Mouse (Mus musculus) CH12.LX (cell line): ENCODE measurements around the gene Teddm1b. TPM values are rescaled to one million over a fixed set of nuclear protein-coding genes. Genes with fewer than 3 reads are reported as not detected.
A peak's percentile ranks its signal among the peaks of the same experiment; 100 is the strongest.
"Not testable (repeated sequence)": the region's sequence is repeated elsewhere in the genome, so short reads cannot be mapped to it uniquely, and the experiment has no call there.

Source experiments
- DNase-seq: peaks from one replicate; pipeline ENCODE4 v3.0.0-alpha.2; 2013; ENCODE audit errors: extremely low read depth
- H3K27ac ChIP-seq: 2 replicates; pipeline ENCODE4 v1.5.1; 2012; ENCODE audit warnings: low read depth, mild to moderate bottlenecking, control low read depth, moderate library complexity; ENCODE audit not compliant: insufficient read depth
- H3K27me3 ChIP-seq: replicated peaks from 2 replicates; pipeline ENCODE3; 2012; ENCODE audit warnings: inconsistent platforms
- H3K36me3 ChIP-seq, 2 experiments: replicated peaks in 1 of 2; 2 replicates each; pipeline versions ENCODE3 to v1.6.1; 2012; ENCODE audit warnings: inconsistent platforms in 1 of 2, low read length in 1 of 2, mild to moderate bottlenecking in 1 of 2, mixed read lengths in 1 of 2, moderate library complexity in 1 of 2; ENCODE audit not compliant: control insufficient read depth in 1 of 2, insufficient read depth in 1 of 2
- H3K4me1 ChIP-seq, 2 experiments: 2 replicates each; pipeline ENCODE4 v1.6.1; 2012; ENCODE audit warnings: inconsistent platforms in 1 of 2, moderate library complexity in 1 of 2; ENCODE audit not compliant: insufficient read depth in 2 of 2, control insufficient read depth in 1 of 2
- H3K4me2 ChIP-seq: 2 replicates; pipeline ENCODE4 v1.6.1; 2012; ENCODE audit warnings: low read depth, mild to moderate bottlenecking, control low read depth; ENCODE audit not compliant: poor library complexity, insufficient read depth, severe bottlenecking
- H3K4me3 ChIP-seq, 3 experiments: fragments of 150-350 bp in 1 of 3; sonication (generic) in 1 of 3; replicated peaks in 1 of 3; 2 replicates each; pipeline versions ENCODE3 to v1.5.1; 2011 to 2012; ENCODE audit warnings: low read depth in 2 of 3, low read length in 2 of 3, mild to moderate bottlenecking in 2 of 3, moderate library complexity in 2 of 3, control low read depth in 1 of 3, improper control_type of control experiment in 1 of 3, inconsistent platforms in 1 of 3, mixed read lengths in 1 of 3; ENCODE audit not compliant: poor library complexity in 1 of 3
- H3K79me2 ChIP-seq: replicated peaks from 2 replicates; pipeline ENCODE4 v1.6.1; 2012; ENCODE audit warnings: mild to moderate bottlenecking, moderate library complexity; ENCODE audit not compliant: control insufficient read depth, poor library complexity, insufficient read depth, severe bottlenecking; ENCODE audit errors: extremely low read depth
- H3K9ac ChIP-seq: 2 replicates; pipeline ENCODE4 v1.6.1; 2012; ENCODE audit warnings: low read depth, mild to moderate bottlenecking, control low read depth, moderate library complexity; ENCODE audit not compliant: insufficient read depth
- H3K9me3 ChIP-seq: replicated peaks from 2 replicates; pipeline ENCODE3; 2012; ENCODE audit warnings: low read length, inconsistent platforms, mixed read lengths
- CHD2 ChIP-seq: IDR thresholded peaks from 2 replicates; pipeline ENCODE4 v1.6.1; 2011; ENCODE audit warnings: low read length, improper control_type of control experiment
- CTCF ChIP-seq, 2 experiments: IDR thresholded peaks in 1 of 2; conservative IDR thresholded peaks in 1 of 2; 2 replicates each; pipeline ENCODE4 v1.5.1; 2011 to 2012; ENCODE audit warnings: low read depth in 2 of 2, low read length in 2 of 2, improper control_type of control experiment in 1 of 2, inconsistent platforms in 1 of 2, mild to moderate bottlenecking in 1 of 2, moderate library complexity in 1 of 2
- GABPA ChIP-seq: IDR thresholded peaks from 2 replicates; pipeline ENCODE4 v1.6.1; 2012; ENCODE audit warnings: low read depth, low read length, improper control_type of control experiment, inconsistent platforms; ENCODE audit not compliant: insufficient replicate concordance
- HCFC1 ChIP-seq: IDR thresholded peaks from 2 replicates; pipeline ENCODE4 v1.6.1; 2012; ENCODE audit warnings: low read depth, mild to moderate bottlenecking, inconsistent platforms, low read length, improper control_type of control experiment
- JUND ChIP-seq: conservative IDR thresholded peaks from 2 replicates; pipeline ENCODE4 v1.6.1; 2011; ENCODE audit warnings: low read depth, low read length, improper control_type of control experiment
- KAT2A ChIP-seq: IDR thresholded peaks from 2 replicates; pipeline ENCODE4 v1.6.1; 2012; ENCODE audit warnings: low read length, improper control_type of control experiment, inconsistent platforms; ENCODE audit not compliant: insufficient replicate concordance
- MAX ChIP-seq: IDR thresholded peaks from 2 replicates; pipeline ENCODE4 v1.6.1; 2011; ENCODE audit warnings: low read length, improper control_type of control experiment
- MAZ ChIP-seq: IDR thresholded peaks from 2 replicates; pipeline ENCODE4 v1.6.1; 2012; ENCODE audit warnings: low read depth, mild to moderate bottlenecking, inconsistent platforms, low read length, improper control_type of control experiment, moderate library complexity
- MXI1 ChIP-seq: IDR thresholded peaks from 2 replicates; pipeline ENCODE4 v1.6.1; 2011; ENCODE audit warnings: mild to moderate bottlenecking, low read depth, low read length, improper control_type of control experiment
- MYC ChIP-seq: IDR thresholded peaks from 2 replicates; pipeline ENCODE4 v1.6.1; 2011; ENCODE audit warnings: low read depth, mild to moderate bottlenecking, improper control_type of control experiment, low read length
- POLR2A ChIP-seq: IDR thresholded peaks from 2 replicates; pipeline ENCODE4 v1.6.1; 2011; ENCODE audit warnings: low read depth, mild to moderate bottlenecking, improper control_type of control experiment, low read length
- RAD21 ChIP-seq: IDR thresholded peaks from 2 replicates; pipeline ENCODE4 v1.6.1; 2011; ENCODE audit warnings: low read depth, mild to moderate bottlenecking, low read length, improper control_type of control experiment, moderate library complexity
- RCOR1 ChIP-seq: conservative IDR thresholded peaks from 2 replicates; pipeline ENCODE4 v1.6.1; 2012; ENCODE audit warnings: low read depth, mild to moderate bottlenecking, inconsistent platforms, low read length, improper control_type of control experiment
- SIN3A ChIP-seq: IDR thresholded peaks from 2 replicates; pipeline ENCODE4 v1.6.1; 2012; ENCODE audit warnings: low read length, improper control_type of control experiment, inconsistent platforms
- SMC3 ChIP-seq: IDR thresholded peaks from 2 replicates; pipeline ENCODE4 v1.6.1; 2011; ENCODE audit warnings: low read depth, low read length, improper control_type of control experiment
- TBP ChIP-seq: conservative IDR thresholded peaks from 2 replicates; pipeline ENCODE4 v1.6.1; 2011; ENCODE audit warnings: low read depth, low read length, improper control_type of control experiment
- TCF12 ChIP-seq: IDR thresholded peaks from 2 replicates; pipeline ENCODE4 v1.6.1; 2014; ENCODE audit warnings: low read depth, mild to moderate bottlenecking, inconsistent platforms, low read length, improper control_type of control experiment
- USF2 ChIP-seq: conservative IDR thresholded peaks from 2 replicates; pipeline ENCODE4 v1.6.1; 2011; ENCODE audit warnings: low read depth, low read length, improper control_type of control experiment
- ZC3H11A ChIP-seq: IDR thresholded peaks from 2 replicates; pipeline ENCODE4 v1.6.1; 2012; ENCODE audit warnings: low read depth, mild to moderate bottlenecking, inconsistent platforms, low read length, improper control_type of control experiment
- ZMIZ1 ChIP-seq: IDR thresholded peaks from 2 replicates; pipeline ENCODE4 v1.6.1; 2012; ENCODE audit warnings: low read depth, mild to moderate bottlenecking, inconsistent platforms, low read length, improper control_type of control experiment
- ZNF384 ChIP-seq: IDR thresholded peaks from 2 replicates; pipeline ENCODE4 v1.6.1; 2012; ENCODE audit warnings: low read depth, low read length, improper control_type of control experiment, inconsistent platforms
- dilution Hi-C: fragments of 300-500 bp; cut with MboI; formaldehyde crosslinking; loops from 2 replicates; pipeline ENCODE4 v1.14.3; 2020; ENCODE audit warnings: low sequenced_read_pairs; ENCODE audit not compliant: extremely low pct_unique_long_range_greater_than_20kb, extremely low pct_ligation_motif_present
- in situ Hi-C: fragments of 300-500 bp; cut with MboI; formaldehyde crosslinking; loops from 3 replicates; pipeline ENCODE4 v1.14.3; 2019; ENCODE audit warnings: low sequenced_read_pairs, low pct_ligation_motif_present, low pct_unique_long_range_greater_than_20kb, mixed read lengths
- polyA plus RNA-seq: library from polyadenylated mRNA; unstranded; fragments of >175 nt; gene quantifications from 2 replicates; pipeline ENCODE4 v1.2.1, GENCODE M21; 2012; ENCODE audit warnings: low read depth; ENCODE audit not compliant: insufficient read length
- total RNA-seq, 2 experiments: library from RNA; depleted of rRNA; stranded (reverse); fragments of 300-350 nt in 1 of 2; fragments of >200 nt in 1 of 2; gene quantifications; 2 replicates each; pipeline ENCODE4 v1.2.3; 2012 to 2014

Teddm1b gene
- total and polyA plus RNA-seq, 3 experiments: 0.10 TPM; not detected in 2

DNA sequence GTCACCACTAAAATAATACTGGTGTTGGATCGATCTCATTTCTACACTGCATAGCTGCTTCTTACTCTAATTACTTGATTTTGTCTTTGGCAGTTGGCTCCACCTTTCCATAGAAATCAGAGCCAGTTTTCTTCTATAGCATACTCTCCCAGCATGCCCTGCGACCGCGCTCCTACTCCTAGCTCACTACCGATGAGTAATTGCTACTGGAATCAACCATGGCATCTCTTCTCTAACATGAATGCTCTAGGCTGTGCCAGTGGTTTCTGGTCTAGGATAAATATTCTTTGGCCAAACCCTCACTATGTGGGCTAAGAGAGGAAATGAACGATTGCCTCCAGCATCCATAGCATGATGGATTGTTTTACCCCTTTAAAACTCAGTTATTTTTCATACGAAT, 27.7 kb upstream of the Teddm1b start:
- Histone ChIP-seq H3K9me3 (no peaks in the 10 kb centered on the region), H3K9ac (no peak overlapping the region), H3K4me1 (peaks cover 2 to 18% of the 10 kb centered on the region in 2 experiments; a peak in 3 of 4 replicates), H3K27me3 (no peaks in the 10 kb centered on the region), H3K4me3 (no peak overlapping the region), H3K36me3 (no peaks in the 10 kb centered on the region), H3K27ac (no peak overlapping the region), H3K79me2 (no peaks in the 10 kb centered on the region), H3K4me2 (peak overlapping the region; percentile 74; the same call in 1 of the 2 replicates)
- dilution Hi-C loops: no loop called here
- in situ Hi-C loops: no loop called here
- no peak for DNase-seq
- TF ChIP-seq TCF12 (no peak), ZNF384 (no peak), POLR2A (no peak), CTCF (conservative IDR thresholded peaks at IDR 0.05 in 1 of 2, IDR thresholded peaks at IDR 0.05 in 1 of 2; ENCODE audit: low read depth in 2 of 2, low read length in 2 of 2) (no peak), JUND (no peak), USF2 (no peak), HCFC1 (no peak), CHD2 (no peak), MXI1 (no peak), MAZ (no peak), ZC3H11A (no peak), GABPA (no peak), MYC (no peak), RCOR1 (no peak), TBP (no peak)

- Histone ChIP-seq H3K9me3 (no peaks in the 10 kb centered on the region), H3K9ac (no peak overlapping the region), H3K79me2 (no peaks in the 10 kb centered on the region), H3K27me3 (no peaks in the 10 kb centered on the region), H3K4me3 (no peak overlapping the region), H3K4me2 (peak overlapping the region; percentile 74), H3K36me3 (no peaks in the 10 kb centered on the region), H3K27ac (no peak overlapping the region), H3K4me1 (peaks cover 2 to 17% of the 10 kb centered on the region in 2 experiments; a peak in 3 of 4 replicates)
- in situ Hi-C loops (no loop called here), dilution Hi-C loops (no loop called here)
- TF ChIP-seq SMC3: peak; percentile 64
- peak; percentile 79 to 84 for TF ChIP-seq CTCF (conservative IDR thresholded peaks at IDR 0.05 in 1 of 2, IDR thresholded peaks at IDR 0.05 in 1 of 2; ENCODE audit: low read depth in 2 of 2, low read length in 2 of 2)
- no peak for TF ChIP-seq GABPA
- TF ChIP-seq RAD21: peak; percentile 89
- TF ChIP-seq SIN3A: peak; percentile 57; the same call in 1 of the 2 replicates
- no peak for TF ChIP-seq ZMIZ1
- TF ChIP-seq MYC: peak; percentile 96
- peak; percentile 74 for TF ChIP-seq MAX
- TF ChIP-seq KAT2A: no peak
- peak; percentile 58 for DNase-seq
Measured at GRCm38 (mm10) chr1:153846867-153847266, 27.3 kb upstream of the Teddm1b start.

DNA sequence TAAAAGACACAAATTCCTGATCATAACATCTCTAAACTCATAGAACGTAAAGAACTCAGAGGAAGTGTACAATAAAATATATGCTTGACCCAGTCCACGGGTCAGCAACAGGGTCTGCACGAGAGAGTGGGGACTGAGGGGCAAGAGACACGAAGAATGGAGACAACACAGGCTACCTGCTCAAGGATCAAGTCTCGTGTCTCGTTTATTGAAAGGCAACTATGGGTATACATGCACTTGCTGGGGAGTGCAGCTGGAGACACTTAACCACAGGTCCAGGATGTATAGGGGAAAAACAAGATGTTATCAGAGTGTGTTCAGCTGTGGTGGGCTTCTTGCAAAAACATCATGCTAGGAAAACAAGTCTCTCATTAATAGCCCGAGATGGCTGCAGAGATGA, 21.4 kb upstream of the Teddm1b start:
- DNase-seq, dilution Hi-C loops: not testable (repeated sequence)

More for the DNA sequence above, 21.4 kb upstream of the Teddm1b start:
- H3K9me3 ChIP-seq, H3K79me2 ChIP-seq, H3K4me2 ChIP-seq, H3K4me3 ChIP-seq, H3K36me3 ChIP-seq, H3K9ac ChIP-seq, in situ Hi-C loops, H3K4me1 ChIP-seq, H3K27me3 ChIP-seq, H3K27ac ChIP-seq: not testable (repeated sequence)
